Mouse (Mus musculus) ovary, postnatal 14 days (tissue): ENCODE measurements around the gene Efcab11.
"Not testable (repeated sequence)": the region's sequence is repeated elsewhere in the genome, so short reads cannot be mapped to it uniquely, and the experiment has no call there.

Experiments
- DNase-seq: peaks from one replicate; pipeline ENCODE4 v3.0.0; 2022; ENCODE audit warnings: low spot score

Gene Efcab11

GRCm38 (mm10) chr12:99807891-99808290, 76.3 kb downstream of the Efcab11 start:
- DNase-seq: no peak

GRCm38 (mm10) chr12:99806741-99807140, 77.5 kb downstream of the Efcab11 start:
- DNase-seq: not testable (repeated sequence)

- no peak for DNase-seq
These were observed 88.3 kb downstream of the Efcab11 start for GRCm38 (mm10) chr12:99795921-99796320.

- no peak for DNase-seq
These were observed 89.2 kb downstream of the Efcab11 start for GRCm38 (mm10) chr12:99794792-99795620.

GRCm38 (mm10) chr12:99794158-99794515, 90.1 kb downstream of the Efcab11 start:
- DNase-seq: no peak

- DNase-seq: no peak
These were observed 90.6 kb downstream of the Efcab11 start for GRCm38 (mm10) chr12:99793465-99794157.

GRCm38 (mm10) chr12:99789283-99789960, 94.8 kb downstream of the Efcab11 start:
- no peak for DNase-seq

- no peak for DNase-seq
These were observed 102.5 kb downstream of the Efcab11 start for GRCm38 (mm10) chr12:99781774-99782173.

GRCm38 (mm10) chr12:99780396-99780795, 103.8 kb downstream of the Efcab11 start:
- no peak for DNase-seq

GRCm38 (mm10) chr12:99779908-99780307, 104.3 kb downstream of the Efcab11 start:
- DNase-seq: no peak

GRCm38 (mm10) chr12:99776497-99777139, 107.6 kb downstream of the Efcab11 start:
- no peak for DNase-seq

- no peak for DNase-seq
These were observed 109.4 kb downstream of the Efcab11 start for GRCm38 (mm10) chr12:99774864-99775263.

GRCm38 (mm10) chr12:99773636-99774193, 110.5 kb downstream of the Efcab11 start:
- DNase-seq: no peak

GRCm38 (mm10) chr12:99771018-99771417, 113.2 kb downstream of the Efcab11 start:
- DNase-seq: no peak

GRCm38 (mm10) chr12:99769626-99770025, 114.6 kb downstream of the Efcab11 start:
- DNase-seq: no peak

GRCm38 (mm10) chr12:99767691-99768090, 116.5 kb downstream of the Efcab11 start:
- DNase-seq: no peak

- no peak for DNase-seq
These were observed 118.3 kb downstream of the Efcab11 start for GRCm38 (mm10) chr12:99765979-99766378.

GRCm38 (mm10) chr12:99764053-99764452, 120.2 kb downstream of the Efcab11 start:
- DNase-seq: no peak

GRCm38 (mm10) chr12:99757754-99758526, 126.3 kb downstream of the Efcab11 start:
- DNase-seq: no peak

GRCm38 (mm10) chr12:99756914-99757687, 127.1 kb downstream of the Efcab11 start:
- no peak for DNase-seq
